In genomic region chr4:89309996-89310395, GRCm38 (mm10) we compare ENCODE assay signal across 9 mouse cellular contexts. TPM values are rescaled to one million over a fixed set of nuclear protein-coding genes. Genes with fewer than 3 reads are reported as not detected.
DNase-seq lines count a peak whose midpoint lies in the region; ATAC-seq and TF ChIP-seq lines count a peak whose summit lies in the region.
"Had no signal": no experiment of that assay in that cellular context is flagged by ENCODE, and none has a peak within 500 bp of the region (broad histone marks: within the 10 kb centered on the region; RNA-seq: fewer than 3 reads in every experiment).

No protein-coding gene starts in this region.

- H3K36me3 ChIP-seq in lung, postnatal 0 days (ENCODE audit: insufficient read depth, low read length), result no peaks in the 10 kb centered on the region
- no peaks in the 10 kb centered on the region for H3K36me3 ChIP-seq in limb, embryonic 13.5 days
- H3K36me3 ChIP-seq in stomach, embryonic 15.5 days, result no peaks in the 10 kb centered on the region

- ATAC-seq in lung, postnatal 0 days, result no peak
- no peak for ATAC-seq in limb, embryonic 13.5 days (ENCODE audit: low FRiP score, low read depth)
- no peak for ATAC-seq in stomach, embryonic 15.5 days (ENCODE audit: insufficient read depth, low FRiP score, low read depth)

- peak; percentile 26 for DNase-seq in embryo, embryonic 11 days
- no peak for DNase-seq in embryo, embryonic 9.5 days (ENCODE audit: extremely low spot score)
- DNase-seq in lung, postnatal 0 days (ENCODE audit: low spot score), result no peak
- DNase-seq in lung, postnatal 10 days, result no peak
- no peak for DNase-seq in gastrocnemius, postnatal 4 days (ENCODE audit: low spot score in 2 of 2)
- DNase-seq in adrenal gland, postnatal 25 days, result no peak

- peaks cover 20% of the 10 kb centered on the region for H3K27me3 ChIP-seq in lung, postnatal 0 days (replicated peaks; ENCODE audit: insufficient read depth, low read length)
- peaks cover 94% of the 10 kb centered on the region for H3K27me3 ChIP-seq in limb, embryonic 13.5 days
- peaks cover 60% of the 10 kb centered on the region for H3K27me3 ChIP-seq in stomach, embryonic 15.5 days (replicated peaks)

- H3K4me3 ChIP-seq in lung, postnatal 0 days (ENCODE audit: low read depth, low read length), result peak overlapping the region; percentile 63
- peak overlapping the region; percentile 50 for H3K4me3 ChIP-seq in limb, embryonic 13.5 days
- peak overlapping the region; percentile 55 for H3K4me3 ChIP-seq in stomach, embryonic 15.5 days (replicated peaks)

- peak overlapping the region; percentile 74 for H3K9ac ChIP-seq in lung, postnatal 0 days (replicated peaks; ENCODE audit: low read depth)
- H3K9ac ChIP-seq in limb, embryonic 13.5 days, result no peak overlapping the region
- no peak overlapping the region for H3K9ac ChIP-seq in stomach, embryonic 15.5 days

- WGBS in lung, postnatal 0 days, result 6% methylated on average over 11 of the region's 11 CpGs
- WGBS in limb, embryonic 13.5 days, result under 1% methylated on average over 11 of the region's 11 CpGs
- WGBS in stomach, embryonic 15.5 days, result 3% methylated on average over 11 of the region's 11 CpGs

- no peaks in the 10 kb centered on the region for H3K4me1 ChIP-seq in lung, postnatal 0 days (ENCODE audit: insufficient read depth, low read depth, low read length)
- peaks cover 12% of the 10 kb centered on the region for H3K4me1 ChIP-seq in limb, embryonic 13.5 days
- peaks cover 9% of the 10 kb centered on the region; the same call in 1 of the 2 replicates for H3K4me1 ChIP-seq in stomach, embryonic 15.5 days

- H3K4me2 ChIP-seq in lung, postnatal 0 days (replicated peaks; ENCODE audit: low read depth, low read length), result peak overlapping the region; percentile 95
- peak overlapping the region; percentile 87 for H3K4me2 ChIP-seq in limb, embryonic 13.5 days (replicated peaks)
- peak overlapping the region; percentile 96 for H3K4me2 ChIP-seq in stomach, embryonic 15.5 days

- H3K27ac ChIP-seq in lung, postnatal 0 days (ENCODE audit: low read length), result peak overlapping the region; percentile 94
- no peak overlapping the region for H3K27ac ChIP-seq in limb, embryonic 13.5 days
- 0 out of 2 replicates have a peak overlapping the region, but pooled peaks have one; percentile 64 for H3K27ac ChIP-seq in stomach, embryonic 15.5 days

- TF ChIP-seq EP300 in lung, postnatal 0 days (IDR thresholded peaks at IDR 0.05), result no peak

- H3K9me3 ChIP-seq in lung, postnatal 0 days (ENCODE audit: low read length), result no peaks in the 10 kb centered on the region
- H3K9me3 ChIP-seq in limb, embryonic 13.5 days, result no peaks in the 10 kb centered on the region
- no peaks in the 10 kb centered on the region for H3K9me3 ChIP-seq in stomach, embryonic 15.5 days

- TF ChIP-seq CTCF in lung, postnatal 0 days (IDR thresholded peaks at IDR 0.05), result no peak

RNA-seq across cellular contexts. Expression of gene Cdkn2b, which starts 0.8 kb away (rescaled TPM):
- 92.2 and 108 TPM in 2 replicates for polyA plus RNA-seq in lung, postnatal 0 days (2015; fragmentation: Nextera tagmentation; extraction: Ambion mirVana)
- 2.3 and 2.4 TPM in 2 replicates for polyA plus RNA-seq in limb, embryonic 13.5 days (2015; fragmentation: Nextera tagmentation; extraction: Ambion mirVana)
- polyA plus RNA-seq in stomach, embryonic 15.5 days (2015; fragmentation: Nextera tagmentation; extraction: Ambion mirVana), result 10.1 and 12.9 TPM in 2 replicates
- under 1 TPM in 1 of 2 experiments, not detected in 1; 0.44 TPM for total RNA-seq in gastrocnemius, postnatal 4 days (2021)
- 4.9 TPM in 2 replicates for total RNA-seq in adrenal gland, postnatal 25 days (2021)

RNA-seq across cellular contexts. Expression of gene Cdkn2a, which starts 15.5 kb away (rescaled TPM):
- not detected in 2 replicates for polyA plus RNA-seq in lung, postnatal 0 days (2015; fragmentation: Nextera tagmentation; extraction: Ambion mirVana)
- not detected in 2 replicates for polyA plus RNA-seq in limb, embryonic 13.5 days (2015; fragmentation: Nextera tagmentation; extraction: Ambion mirVana)
- not detected in 2 replicates for polyA plus RNA-seq in stomach, embryonic 15.5 days (2015; fragmentation: Nextera tagmentation; extraction: Ambion mirVana)
- not detected for total RNA-seq in gastrocnemius, postnatal 4 days (2021)
- total RNA-seq in adrenal gland, postnatal 25 days (2021), result 1.6 and 1.8 TPM in 2 replicates
- total RNA-seq: gastrocnemius, postnatal 25 days had no signal
